Mouse (Mus musculus): ENCODE data around the gene Fut9. TPM values are rescaled to one million over a fixed set of nuclear protein-coding genes. Genes with fewer than 3 reads are reported as not detected.

Fut9 gene
- polyA plus RNA-seq, 1 experiment from 2014 or later, result 0.17 TPM

- WGBS, result 64% methylated on average over 5 of the region's 5 CpGs
- no peak overlapping the region for H3K4me2 ChIP-seq (ENCODE audit: low read depth, severe bottlenecking)
- H3K36me3 ChIP-seq (ENCODE audit: control insufficient read depth, insufficient read depth, low read length), result no peaks in the 10 kb centered on the region
- no peak overlapping the region for H3K4me3 ChIP-seq (ENCODE audit: low read depth, low read length)
- H3K9ac ChIP-seq (ENCODE audit: low read length), result no peak overlapping the region
- no peak for ATAC-seq (ENCODE audit: insufficient number of reproducible peaks, low FRiP score, low TSS enrichment, low read depth)
- H3K27ac ChIP-seq (replicated peaks; ENCODE audit: low read depth, low read length), result no peak overlapping the region
- no peaks in the 10 kb centered on the region for H3K4me1 ChIP-seq (ENCODE audit: control insufficient read depth, insufficient read depth, low read length)
- no peak for DNase-seq (ENCODE audit: low spot score)
- H3K9me3 ChIP-seq (ENCODE audit: control insufficient read depth, low read length), result no peaks in the 10 kb centered on the region
- H3K27me3 ChIP-seq (ENCODE audit: control insufficient read depth, insufficient read depth, low read length), result no peaks in the 10 kb centered on the region
Observed at GRCm38 (mm10) chr4:25628113-25628512, 171.9 kb downstream of the Fut9 start.

GRCm38 (mm10) chr4:25627467-25627866 lies 172.6 kb downstream of the Fut9 start:
- no peak for ATAC-seq (ENCODE audit: insufficient number of reproducible peaks, low FRiP score, low TSS enrichment, low read depth)
- WGBS, result 95% methylated on average over 9 of the region's 9 CpGs
- Histone ChIP-seq H3K9ac (ENCODE audit: low read length) (no peak overlapping the region), H3K27me3 (ENCODE audit: control insufficient read depth, insufficient read depth, low read length) (no peaks in the 10 kb centered on the region), H3K4me3 (ENCODE audit: low read depth, low read length) (no peak overlapping the region), H3K36me3 (ENCODE audit: control insufficient read depth, insufficient read depth, low read length) (no peaks in the 10 kb centered on the region), H3K9me3 (ENCODE audit: control insufficient read depth, low read length) (no peaks in the 10 kb centered on the region), H3K4me1 (ENCODE audit: control insufficient read depth, insufficient read depth, low read length) (no peaks in the 10 kb centered on the region), H3K27ac (replicated peaks; ENCODE audit: low read depth, low read length) (no peak overlapping the region), H3K4me2 (ENCODE audit: low read depth, severe bottlenecking) (no peak overlapping the region)
- DNase-seq (ENCODE audit: low spot score), result no peak

- ATAC-seq (ENCODE audit: insufficient number of reproducible peaks, low FRiP score, low TSS enrichment, low read depth) (no peak), DNase-seq (ENCODE audit: low spot score) (no peak)
- Histone ChIP-seq H3K27ac (replicated peaks; ENCODE audit: low read depth, low read length) (no peak overlapping the region), H3K27me3 (ENCODE audit: control insufficient read depth, insufficient read depth, low read length) (no peaks in the 10 kb centered on the region), H3K36me3 (ENCODE audit: control insufficient read depth, insufficient read depth, low read length) (no peaks in the 10 kb centered on the region), H3K4me3 (ENCODE audit: low read depth, low read length) (no peak overlapping the region), H3K4me1 (ENCODE audit: control insufficient read depth, insufficient read depth, low read length) (no peaks in the 10 kb centered on the region), H3K9me3 (ENCODE audit: control insufficient read depth, low read length) (no peaks in the 10 kb centered on the region), H3K9ac (ENCODE audit: low read length) (no peak overlapping the region), H3K4me2 (ENCODE audit: low read depth, severe bottlenecking) (no peak overlapping the region)
- 73% methylated on average over 1 of the region's 1 CpGs for WGBS
Observed at GRCm38 (mm10) chr4:25627039-25627438, 173.0 kb downstream of the Fut9 start.

DNA sequence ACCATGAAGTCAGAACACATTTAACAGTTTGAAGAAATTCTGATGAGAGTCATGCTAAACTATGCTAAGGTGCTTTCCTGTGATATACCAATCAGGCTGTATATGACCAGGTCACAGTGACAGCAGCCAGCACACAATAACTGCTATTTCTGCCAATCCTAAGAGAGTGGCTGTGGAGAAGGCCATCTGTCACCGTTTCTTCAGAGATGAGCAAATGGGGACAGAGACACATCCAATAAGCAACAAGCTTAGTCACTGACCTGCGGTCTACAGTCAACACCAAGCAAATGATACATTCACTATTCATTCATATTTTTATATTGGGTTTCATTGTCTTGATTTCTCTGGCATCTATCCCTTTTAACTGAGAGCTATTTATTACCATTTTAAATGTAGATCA lies 176.9 kb downstream of the Fut9 start:
- H3K9ac ChIP-seq (ENCODE audit: low read length), result no peak overlapping the region
- 85% methylated on average over 2 of the region's 2 CpGs for WGBS

GRCm38 (mm10) chr4:25617301-25617700 lies 182.7 kb downstream of the Fut9 start:
- H3K9me3 ChIP-seq (ENCODE audit: control insufficient read depth, low read length), result no peaks in the 10 kb centered on the region
- WGBS, result 82% methylated on average over 4 of the region's 4 CpGs
- no peaks in the 10 kb centered on the region for H3K27me3 ChIP-seq (ENCODE audit: control insufficient read depth, insufficient read depth, low read length)
- no peak overlapping the region for H3K4me2 ChIP-seq (ENCODE audit: low read depth, severe bottlenecking)
- DNase-seq (ENCODE audit: low spot score) (no peak), ATAC-seq (ENCODE audit: insufficient number of reproducible peaks, low FRiP score, low TSS enrichment, low read depth) (no peak)
- no peak overlapping the region for H3K9ac ChIP-seq (ENCODE audit: low read length)
- H3K27ac ChIP-seq (replicated peaks; ENCODE audit: low read depth, low read length), result no peak overlapping the region
- H3K4me1 ChIP-seq (ENCODE audit: control insufficient read depth, insufficient read depth, low read length), result no peaks in the 10 kb centered on the region
- no peak overlapping the region for H3K4me3 ChIP-seq (ENCODE audit: low read depth, low read length)
- H3K36me3 ChIP-seq (ENCODE audit: control insufficient read depth, insufficient read depth, low read length), result no peaks in the 10 kb centered on the region

More for the DNA sequence above, 176.9 kb downstream of the Fut9 start:
- H3K9me3 ChIP-seq (ENCODE audit: control insufficient read depth, low read length), result no peaks in the 10 kb centered on the region
- no peaks in the 10 kb centered on the region for H3K27me3 ChIP-seq (ENCODE audit: control insufficient read depth, insufficient read depth, low read length)
- no peaks in the 10 kb centered on the region for H3K4me1 ChIP-seq (ENCODE audit: control insufficient read depth, insufficient read depth, low read length)
- no peak for ATAC-seq (ENCODE audit: insufficient number of reproducible peaks, low FRiP score, low TSS enrichment, low read depth)
- no peak overlapping the region for H3K27ac ChIP-seq (replicated peaks; ENCODE audit: low read depth, low read length)
- H3K4me2 ChIP-seq (ENCODE audit: low read depth, severe bottlenecking), result no peak overlapping the region
- H3K4me3 ChIP-seq (ENCODE audit: low read depth, low read length), result no peak overlapping the region
- no peak for DNase-seq (ENCODE audit: low spot score)
- no peaks in the 10 kb centered on the region for H3K36me3 ChIP-seq (ENCODE audit: control insufficient read depth, insufficient read depth, low read length)

GRCm38 (mm10) chr4:25613426-25613825 lies 186.6 kb downstream of the Fut9 start:
- Histone ChIP-seq H3K9ac (ENCODE audit: low read length) (no peak overlapping the region), H3K4me3 (ENCODE audit: low read depth, low read length) (no peak overlapping the region), H3K36me3 (ENCODE audit: control insufficient read depth, insufficient read depth, low read length) (no peaks in the 10 kb centered on the region), H3K4me1 (ENCODE audit: control insufficient read depth, insufficient read depth, low read length) (no peaks in the 10 kb centered on the region), H3K27ac (replicated peaks; ENCODE audit: low read depth, low read length) (no peak overlapping the region), H3K27me3 (ENCODE audit: control insufficient read depth, insufficient read depth, low read length) (no peaks in the 10 kb centered on the region), H3K4me2 (ENCODE audit: low read depth, severe bottlenecking) (no peak overlapping the region), H3K9me3 (ENCODE audit: control insufficient read depth, low read length) (no peaks in the 10 kb centered on the region)
- DNase-seq (ENCODE audit: low spot score), result no peak
- 93% methylated on average over 5 of the region's 5 CpGs for WGBS
- ATAC-seq (ENCODE audit: insufficient number of reproducible peaks, low FRiP score, low TSS enrichment, low read depth), result no peak

DNA sequence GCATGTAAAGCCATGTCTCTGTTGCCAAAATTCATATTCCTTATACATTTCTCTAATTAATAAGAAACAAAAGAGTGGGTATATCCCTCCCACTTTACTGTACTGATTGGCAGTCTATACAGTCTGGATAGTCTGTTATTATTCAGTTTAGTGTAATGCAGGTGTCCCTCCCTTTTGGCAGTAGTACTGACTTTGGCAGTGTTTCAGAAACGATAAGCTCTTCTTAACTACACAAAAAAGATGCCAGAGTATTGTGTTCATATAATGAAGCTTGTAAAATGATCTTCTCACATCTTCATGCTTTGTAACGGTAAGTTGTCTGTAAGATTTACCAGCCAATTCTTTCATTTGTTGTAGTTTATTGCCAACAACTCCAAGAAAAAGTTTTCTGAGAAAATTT lies 189.6 kb downstream of the Fut9 start:
- Histone ChIP-seq H3K9me3 (ENCODE audit: control insufficient read depth, low read length) (no peaks in the 10 kb centered on the region), H3K4me1 (ENCODE audit: control insufficient read depth, insufficient read depth, low read length) (no peaks in the 10 kb centered on the region), H3K4me3 (ENCODE audit: low read depth, low read length) (no peak overlapping the region), H3K9ac (ENCODE audit: low read length) (no peak overlapping the region), H3K27me3 (ENCODE audit: control insufficient read depth, insufficient read depth, low read length) (no peaks in the 10 kb centered on the region), H3K27ac (replicated peaks; ENCODE audit: low read depth, low read length) (no peak overlapping the region), H3K4me2 (ENCODE audit: low read depth, severe bottlenecking) (no peak overlapping the region), H3K36me3 (ENCODE audit: control insufficient read depth, insufficient read depth, low read length) (no peaks in the 10 kb centered on the region)
- 83% methylated on average over 2 of the region's 2 CpGs for WGBS
- ATAC-seq (ENCODE audit: insufficient number of reproducible peaks, low FRiP score, low TSS enrichment, low read depth) (no peak), DNase-seq (ENCODE audit: low spot score) (no peak)

DNA sequence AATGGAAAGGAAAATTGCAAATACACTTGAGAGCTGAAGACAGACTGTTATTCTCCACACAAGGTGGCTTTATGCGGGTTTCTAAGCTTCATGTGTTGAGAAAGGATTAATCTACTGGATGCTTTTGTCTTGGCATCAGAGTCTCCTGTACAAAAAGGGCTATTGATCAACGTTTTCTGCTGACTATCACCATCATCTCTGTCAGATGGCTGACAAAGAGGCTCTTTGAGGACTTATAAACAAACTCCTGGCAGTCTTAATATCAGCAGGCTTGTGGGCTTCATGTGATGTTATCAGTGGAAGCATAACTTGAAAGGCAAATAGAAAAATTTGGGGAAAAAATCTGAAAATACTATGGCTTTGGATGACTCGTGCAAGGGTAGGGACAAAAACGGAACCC lies 206.8 kb downstream of the Fut9 start:
- Histone ChIP-seq H3K9ac (ENCODE audit: low read length) (no peak overlapping the region), H3K27ac (replicated peaks; ENCODE audit: low read depth, low read length) (no peak overlapping the region), H3K4me2 (ENCODE audit: low read depth, severe bottlenecking) (no peak overlapping the region), H3K27me3 (ENCODE audit: control insufficient read depth, insufficient read depth, low read length) (no peaks in the 10 kb centered on the region), H3K9me3 (ENCODE audit: control insufficient read depth, low read length) (no peaks in the 10 kb centered on the region), H3K36me3 (ENCODE audit: control insufficient read depth, insufficient read depth, low read length) (no peaks in the 10 kb centered on the region), H3K4me3 (ENCODE audit: low read depth, low read length) (no peak overlapping the region), H3K4me1 (ENCODE audit: control insufficient read depth, insufficient read depth, low read length) (no peaks in the 10 kb centered on the region)
- WGBS, result 81% methylated on average over 4 of the region's 4 CpGs
- no peak for DNase-seq (ENCODE audit: low spot score)
- ATAC-seq (ENCODE audit: insufficient number of reproducible peaks, low FRiP score, low TSS enrichment, low read depth), result no peak

Data from limb, embryonic 11.5 days (tissue).